Mouse (Mus musculus) lung, postnatal 0 days (tissue): ENCODE results near the gene Lsm2.

Experiments used
- CTCF ChIP-seq: IDR thresholded peaks from 2 replicates; pipeline ENCODE4 v1.5.1; 2016; ENCODE audit warnings: antibody characterized with exemption, mild to moderate bottlenecking
- EP300 ChIP-seq: IDR thresholded peaks from 2 replicates; pipeline ENCODE4 v1.6.1; 2016; ENCODE audit warnings: antibody characterized with exemption, mild to moderate bottlenecking, control low read depth

DNA sequence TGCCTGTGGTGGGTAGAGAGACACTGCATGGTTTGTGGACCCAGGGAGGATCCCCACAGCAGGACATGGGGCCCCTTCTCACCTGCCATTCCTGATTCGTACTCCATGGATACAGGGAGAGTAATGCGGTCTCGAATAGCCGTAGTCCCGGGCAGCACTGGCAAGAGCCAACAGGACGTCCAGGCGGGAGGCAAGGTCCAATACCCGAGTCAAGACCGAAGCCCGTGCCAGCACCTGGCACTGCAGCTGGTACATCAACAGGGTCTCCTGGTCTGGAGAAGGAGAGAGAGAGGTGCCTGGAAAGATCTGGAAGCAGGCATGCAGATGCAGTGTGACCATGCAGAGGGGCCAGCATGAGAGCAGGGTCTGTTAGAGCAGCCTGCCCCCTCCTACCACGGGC lies 49.6 kb downstream of the Lsm2 start:
- TF ChIP-seq CTCF (no peak), EP300 (no peak)
